Mouse (Mus musculus) layer of hippocampus, postnatal 36 days (tissue): ENCODE results near the gene Shkbp1. TPM values are rescaled to one million over a fixed set of nuclear protein-coding genes. Genes with fewer than 3 reads are reported as not detected.

Experiments used
- DNase-seq, 2 experiments: peaks; one replicate each; pipeline ENCODE4 v3.0.0; 2022
- total RNA-seq, 2 experiments: library from RNA; stranded (reverse); gene quantifications; 2 replicates each; pipeline ENCODE4 v1.2.3; 2021

Gene Shkbp1
- total RNA-seq, 2 experiments from 2014 or later: 36.2 to 37.3 TPM

DNA sequence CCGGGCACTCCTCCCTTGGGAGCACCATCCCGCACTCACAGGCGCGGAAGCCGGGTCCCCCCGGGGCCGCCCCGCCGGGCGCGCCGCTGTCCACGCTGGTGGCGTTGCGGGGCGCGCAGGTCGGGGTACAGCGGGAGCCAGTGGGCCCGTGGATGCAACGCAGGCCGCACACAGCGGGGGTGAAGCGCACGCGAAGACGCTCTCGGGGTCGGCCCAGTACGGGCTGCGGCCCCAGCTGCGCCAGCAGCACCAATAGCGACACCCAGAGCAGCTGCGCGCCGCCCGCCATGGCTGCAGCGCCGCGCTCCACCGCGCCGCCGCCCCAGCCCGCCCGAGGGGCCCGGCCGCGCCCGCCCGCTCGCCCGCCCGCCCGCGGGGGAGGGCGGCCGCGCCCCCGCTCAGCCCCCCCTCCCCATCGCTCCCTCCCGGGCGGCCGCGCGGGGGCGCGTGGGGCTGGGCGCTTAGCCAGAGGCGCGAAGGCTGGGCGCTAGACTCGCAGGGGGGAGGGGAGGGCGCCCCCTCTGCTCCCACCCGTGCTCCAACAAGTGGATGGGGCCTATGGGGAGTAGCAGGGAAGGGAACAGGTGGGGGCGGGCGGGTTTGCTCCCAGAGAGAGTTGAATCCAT, 22.4 kb downstream of the Shkbp1 start:
- DNase-seq: no peak

DNA sequence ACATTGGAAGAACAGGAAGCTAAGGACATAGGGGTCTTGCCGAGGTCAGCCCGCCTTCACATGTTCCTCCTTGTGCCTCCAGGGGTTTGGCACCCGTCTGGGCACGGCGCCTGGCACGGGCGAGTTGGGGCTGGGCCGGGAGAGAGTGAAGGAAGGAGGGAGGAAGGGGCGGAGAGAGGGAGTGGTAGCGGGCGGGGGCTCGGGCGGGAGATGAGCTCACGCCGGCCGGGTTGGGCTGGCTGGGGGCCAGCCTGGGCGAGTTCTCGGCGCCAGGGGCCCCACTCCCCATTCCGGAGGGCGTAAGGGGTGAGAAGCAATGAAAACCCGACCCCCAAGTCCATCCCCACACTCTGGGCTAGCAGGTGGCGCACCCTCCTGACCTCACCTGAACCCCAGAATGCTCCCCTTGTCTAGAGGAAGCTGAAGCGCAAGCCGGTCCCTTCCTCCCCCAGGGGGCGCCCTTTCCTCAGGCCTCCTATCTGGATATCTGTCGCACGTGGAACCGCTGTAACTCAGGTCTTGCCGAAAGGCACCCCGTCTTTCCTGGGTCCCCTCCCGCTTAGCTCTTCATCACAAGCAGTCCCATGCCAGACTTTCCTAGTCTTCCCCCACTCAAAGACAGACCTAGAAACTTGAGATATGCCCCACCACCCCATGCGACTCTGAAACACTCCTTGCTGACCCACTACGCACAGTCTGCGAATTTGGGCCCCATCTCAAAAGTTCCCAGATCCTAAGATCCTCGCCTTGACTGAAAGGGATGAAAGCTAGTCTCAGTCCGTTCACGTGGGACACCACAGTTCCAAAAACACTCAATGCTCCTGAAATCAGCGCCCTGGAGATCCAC, 23.2 kb downstream of the Shkbp1 start:
- peak; percentile 74 to 76 for DNase-seq

DNA sequence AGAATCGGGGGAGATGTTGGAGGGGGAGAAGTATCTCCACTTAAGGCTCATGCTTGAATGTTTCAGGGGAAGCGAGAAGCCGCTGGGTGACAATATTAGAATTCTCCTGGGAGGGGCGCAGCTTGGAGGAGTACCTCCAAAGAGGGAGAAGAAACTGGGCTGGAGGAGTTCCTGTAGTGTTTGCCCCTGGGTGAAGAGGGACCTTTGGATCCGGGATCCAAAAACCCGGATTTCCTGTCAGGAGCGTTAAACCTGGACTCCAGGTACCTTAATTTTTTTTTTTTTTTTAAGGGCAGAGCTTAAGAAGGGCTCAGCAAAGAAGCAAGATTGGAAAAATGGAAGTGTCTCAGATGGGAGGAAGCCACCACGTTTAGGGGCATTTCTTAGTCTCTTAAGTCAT, 24.0 kb downstream of the Shkbp1 start:
- no peak for DNase-seq

DNA sequence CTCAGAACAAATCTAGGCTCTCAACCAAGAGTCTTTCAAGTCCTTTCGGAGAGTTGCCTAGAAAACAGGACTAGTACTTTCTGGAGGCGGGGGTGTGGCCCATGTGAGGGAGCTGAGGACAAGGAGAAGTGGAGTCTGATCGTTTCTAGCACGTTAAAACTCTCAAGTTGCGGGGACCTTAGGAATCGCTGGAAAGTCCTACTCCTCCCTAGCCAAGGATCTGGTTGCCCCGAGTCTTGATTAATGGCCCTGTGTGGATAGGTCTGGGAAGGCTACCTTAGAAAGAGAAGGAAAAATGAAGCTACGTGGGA, 24.3 kb downstream of the Shkbp1 start:
- DNase-seq: no peak

DNA sequence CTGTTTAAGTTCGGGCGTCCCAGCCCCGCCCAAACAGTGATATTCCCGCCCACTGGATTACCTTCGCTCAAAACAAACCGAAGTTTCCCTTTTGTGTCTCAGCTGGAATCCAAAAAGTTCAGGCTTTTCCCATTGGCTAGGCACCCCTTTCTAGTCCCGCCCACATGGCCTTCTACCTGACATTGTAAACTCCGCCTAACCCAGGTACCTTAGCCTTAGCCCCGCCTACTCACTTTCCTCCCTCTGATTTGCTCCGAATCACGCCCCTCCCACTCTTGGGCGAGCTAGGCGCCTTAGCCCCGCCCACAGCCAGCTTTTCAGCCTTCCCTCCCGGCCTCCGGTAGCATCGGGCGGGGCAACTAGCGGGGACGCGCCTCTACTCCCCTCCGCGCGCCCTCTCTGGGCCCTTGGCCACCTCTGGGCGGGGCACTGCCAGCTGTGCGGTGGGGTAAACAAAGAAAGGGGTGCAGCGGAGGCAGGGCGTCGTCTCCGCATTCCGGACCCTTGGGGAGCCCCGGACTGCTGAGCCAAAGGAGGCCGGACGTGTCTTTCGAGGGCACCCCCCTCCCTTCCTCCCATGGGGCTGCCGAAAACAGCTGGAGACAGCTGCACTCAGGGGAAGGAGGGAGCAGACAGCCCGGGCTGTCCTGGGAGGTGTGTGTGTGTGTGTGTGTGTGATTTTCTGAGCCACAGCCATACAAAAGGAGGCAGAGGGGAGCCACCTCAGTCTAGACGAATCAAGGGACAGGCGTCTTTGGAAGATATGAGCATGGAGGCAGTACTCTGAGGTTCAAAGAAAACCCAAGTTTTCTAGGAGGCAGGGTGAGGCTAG, 24.9 kb downstream of the Shkbp1 start:
- peak; percentile 62 for DNase-seq

DNA sequence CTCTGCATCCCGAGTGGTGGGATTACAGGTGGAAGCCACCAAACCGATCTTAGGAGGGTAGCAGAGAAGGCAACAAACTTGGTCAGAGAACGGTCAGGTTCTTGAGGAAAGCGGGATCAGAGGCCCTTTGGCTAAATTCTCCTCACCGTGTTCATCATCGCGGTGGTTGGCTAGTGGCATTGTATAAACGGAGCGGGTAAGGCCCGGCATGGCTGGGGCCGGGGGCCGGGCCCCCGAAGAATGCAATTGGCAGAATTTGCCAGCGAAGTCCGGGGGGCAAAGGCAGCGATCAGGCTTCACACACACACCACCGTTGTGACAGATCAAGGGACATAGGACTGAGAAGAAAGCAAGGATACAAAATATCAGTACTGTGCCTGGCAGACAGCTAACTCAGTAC, 25.8 kb downstream of the Shkbp1 start:
- DNase-seq: no peak

DNA sequence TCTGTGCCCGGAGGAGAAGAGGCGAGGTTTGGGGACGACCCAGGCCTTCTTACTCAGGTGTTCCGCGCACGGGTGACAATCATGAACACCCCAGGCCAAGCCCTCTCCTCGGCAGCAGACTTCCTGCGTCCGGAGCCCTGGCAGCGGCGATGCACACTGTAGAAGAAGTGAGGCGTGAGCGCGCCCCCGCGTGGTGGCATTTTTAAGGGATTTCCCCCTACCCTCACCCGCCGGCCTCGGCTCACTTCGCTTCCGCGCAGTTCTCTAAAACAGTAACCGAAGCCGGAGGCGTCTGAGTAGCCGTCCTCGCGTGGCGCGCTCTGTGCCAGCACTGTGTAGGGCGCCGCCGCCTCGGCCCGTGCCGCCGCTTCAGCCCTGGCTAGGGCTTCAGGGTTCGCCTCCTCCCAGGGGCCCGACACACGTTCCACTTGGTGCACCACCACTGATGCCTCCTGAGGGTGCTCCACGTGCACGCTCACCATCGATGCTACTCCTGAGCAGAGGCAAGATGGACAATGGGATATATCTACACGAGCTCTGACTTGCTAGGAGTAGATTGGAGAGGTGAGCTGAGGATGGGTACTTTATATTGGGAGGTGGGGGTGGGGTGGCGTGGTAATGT, 26.4 kb downstream of the Shkbp1 start:
- DNase-seq: peak; percentile 73 to 77

DNA sequence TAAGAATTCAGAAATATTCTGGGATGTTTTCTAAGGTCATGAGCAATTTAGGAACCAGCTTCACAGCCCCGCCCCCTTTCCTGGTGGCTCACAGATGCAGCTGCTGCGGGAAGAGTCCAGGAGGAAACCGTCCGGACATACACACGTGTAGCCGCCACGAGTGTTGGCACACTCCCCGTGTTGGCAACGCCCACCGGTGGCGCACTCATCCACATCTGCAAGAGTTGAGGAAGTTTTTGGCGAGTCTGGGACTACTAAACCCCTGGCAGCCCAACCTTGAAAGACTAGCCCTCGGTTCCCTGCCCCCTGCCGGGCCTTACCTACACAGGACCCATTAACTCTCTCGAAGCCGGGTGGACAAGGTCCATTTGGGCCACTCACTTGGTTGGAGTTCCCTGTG, 27.2 kb downstream of the Shkbp1 start:
- DNase-seq: no peak

DNA sequence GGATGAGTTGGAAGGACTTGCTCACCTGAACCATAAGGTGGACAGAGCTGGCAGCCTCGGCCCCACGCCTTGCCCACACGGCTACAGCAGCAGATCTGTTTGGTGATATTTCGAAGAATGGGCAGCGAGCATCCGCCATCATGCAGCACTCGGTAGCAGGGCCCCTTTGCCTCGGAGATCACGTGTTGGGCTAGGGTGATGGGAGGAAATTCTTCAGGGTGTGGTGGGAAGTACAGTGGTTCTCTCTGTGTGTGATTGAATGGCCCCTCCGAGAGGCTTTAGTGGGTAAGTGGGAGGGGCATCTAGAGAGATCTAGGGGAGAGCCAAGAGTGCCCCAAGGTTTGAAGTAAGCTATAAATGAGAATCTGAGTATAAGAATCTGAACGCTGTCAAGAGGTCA, 27.7 kb downstream of the Shkbp1 start:
- no peak for DNase-seq

DNA sequence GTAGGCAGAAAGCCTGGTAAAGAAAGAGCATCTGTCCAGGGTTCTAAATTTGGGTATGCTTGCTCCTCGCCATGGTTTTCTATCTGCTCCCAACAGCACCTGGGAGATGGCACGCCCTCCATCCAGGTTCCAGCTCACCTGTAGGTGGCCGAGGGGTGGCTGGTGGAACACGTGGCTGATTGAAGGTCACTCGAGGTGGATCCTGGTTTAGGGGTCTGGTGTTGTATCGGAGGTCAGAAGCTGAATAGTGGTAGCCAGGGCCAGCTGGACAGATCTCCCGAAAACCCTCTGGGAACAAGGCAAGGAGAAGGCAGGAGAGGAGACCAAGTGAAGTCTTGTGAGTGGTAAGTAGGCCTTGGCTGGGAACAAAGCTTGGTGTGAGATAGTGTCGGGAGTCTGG, 28.3 kb downstream of the Shkbp1 start:
- DNase-seq: no peak

DNA sequence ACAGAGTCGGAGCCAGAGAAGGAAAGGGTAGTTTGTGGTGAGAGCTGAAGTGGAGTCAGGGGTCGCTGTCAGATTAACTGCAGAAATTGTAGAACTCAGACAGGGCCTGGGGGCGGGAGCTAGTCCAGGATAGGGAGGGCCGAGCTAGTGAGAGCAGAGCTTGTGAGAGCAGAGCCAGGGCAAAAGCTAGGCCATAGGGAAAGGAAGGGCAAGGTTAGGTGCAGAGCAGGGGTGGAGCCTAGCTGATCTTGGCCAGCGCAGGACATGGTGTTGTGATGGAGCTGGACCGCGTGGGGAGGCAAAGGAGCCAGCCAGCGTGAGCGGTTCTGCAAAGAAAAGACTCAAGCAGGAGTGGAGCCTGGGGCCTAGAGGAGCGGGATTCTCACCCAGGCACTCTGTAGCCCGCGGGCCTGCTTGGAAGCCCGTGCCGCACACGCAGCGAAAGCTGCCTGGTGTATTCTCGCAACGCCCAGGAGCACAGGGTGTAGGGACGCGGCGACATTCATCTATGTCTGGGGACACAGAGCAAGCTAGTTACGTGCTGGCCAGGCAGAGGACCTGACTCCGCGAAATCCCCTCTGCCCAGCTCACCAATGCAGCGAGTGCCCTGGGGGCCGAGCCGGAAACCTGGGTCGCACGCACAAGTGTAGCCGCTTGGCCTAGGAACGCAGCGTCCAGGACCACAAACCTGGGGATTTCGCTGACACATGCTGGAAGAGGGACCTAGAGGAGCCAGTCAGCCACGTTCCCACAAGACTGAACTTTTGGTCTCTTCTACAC, 29.5 kb downstream of the Shkbp1 start:
- DNase-seq: no peak

DNA sequence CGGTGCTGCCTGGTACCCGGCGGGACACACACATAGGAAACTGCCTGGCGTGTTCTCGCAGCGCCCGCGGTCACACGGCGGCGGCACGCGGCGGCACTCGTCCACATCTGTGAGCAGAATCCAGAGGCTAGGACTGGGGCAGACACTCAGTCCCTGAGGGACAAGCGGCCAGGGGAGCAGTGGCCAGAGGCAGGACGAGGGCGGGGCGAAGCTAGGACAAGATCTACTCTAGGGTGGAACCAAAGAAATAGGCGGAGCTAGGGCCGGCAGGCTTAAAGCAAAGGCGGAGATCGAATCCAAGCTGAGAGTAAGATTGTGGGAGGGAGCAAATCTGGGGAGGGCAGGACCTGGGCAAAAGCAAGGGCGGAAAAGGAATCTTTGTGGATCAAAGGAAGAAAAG, 30.1 kb downstream of the Shkbp1 start:
- no peak for DNase-seq

DNA sequence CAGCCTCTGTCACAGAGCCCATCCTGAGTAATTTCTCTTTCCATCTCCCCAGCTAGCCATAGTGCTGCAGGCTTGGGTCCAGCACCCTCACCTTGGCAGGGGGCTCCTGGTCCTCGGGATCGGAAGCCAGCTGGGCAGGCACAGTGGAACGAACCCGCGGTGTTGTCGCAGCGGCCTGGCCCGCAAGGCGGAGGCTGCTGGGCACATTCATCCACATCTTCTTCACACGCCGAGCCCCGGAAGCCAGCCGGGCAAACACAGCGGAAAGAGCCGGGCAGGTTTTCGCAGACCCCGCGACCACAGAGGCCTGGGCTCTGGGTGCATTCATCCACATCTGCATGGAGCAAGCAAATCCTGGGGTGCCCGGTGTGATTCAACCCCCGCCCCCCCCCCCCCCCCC, 30.9 kb downstream of the Shkbp1 start:
- DNase-seq: no peak

DNA sequence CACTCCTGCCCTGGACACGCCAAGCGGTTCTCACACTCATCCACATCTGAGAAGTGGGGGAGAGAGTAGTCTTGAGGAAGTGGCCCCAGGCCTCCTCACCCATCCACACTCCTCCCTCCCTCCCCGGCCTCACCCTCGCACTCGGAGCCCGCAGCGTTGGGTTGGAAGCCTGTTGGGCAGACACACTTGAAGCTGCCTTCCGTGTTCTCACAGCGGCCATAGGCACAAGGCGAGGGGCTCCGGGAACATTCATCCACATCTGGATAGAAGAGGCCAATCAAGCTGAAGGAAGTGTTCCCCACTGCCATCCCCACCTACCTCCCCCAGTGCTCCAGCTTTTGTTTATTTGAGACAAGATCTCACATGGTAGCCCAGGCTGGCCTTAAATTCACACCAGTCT, 31.7 kb downstream of the Shkbp1 start:
- DNase-seq: no peak

DNA sequence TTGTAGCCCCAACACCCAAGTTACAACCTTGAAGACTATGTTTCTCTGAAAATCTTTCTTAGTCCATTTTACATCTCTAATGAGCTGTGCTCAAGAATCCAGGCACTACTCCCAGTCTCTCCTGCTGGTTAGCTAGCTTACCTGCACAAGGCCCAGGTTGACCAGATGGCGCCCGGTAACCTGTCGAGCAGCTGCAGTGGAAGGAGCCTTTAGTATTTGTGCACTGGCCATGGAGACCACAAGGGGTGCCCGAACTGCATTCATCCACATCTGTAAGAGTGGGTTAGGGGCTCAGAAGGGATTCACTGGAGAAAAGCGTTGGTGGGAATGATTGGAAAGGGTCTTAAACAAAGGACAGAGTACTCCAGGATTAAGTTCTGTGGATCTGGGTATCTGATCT, 32.8 kb downstream of the Shkbp1 start:
- DNase-seq: no peak

DNA sequence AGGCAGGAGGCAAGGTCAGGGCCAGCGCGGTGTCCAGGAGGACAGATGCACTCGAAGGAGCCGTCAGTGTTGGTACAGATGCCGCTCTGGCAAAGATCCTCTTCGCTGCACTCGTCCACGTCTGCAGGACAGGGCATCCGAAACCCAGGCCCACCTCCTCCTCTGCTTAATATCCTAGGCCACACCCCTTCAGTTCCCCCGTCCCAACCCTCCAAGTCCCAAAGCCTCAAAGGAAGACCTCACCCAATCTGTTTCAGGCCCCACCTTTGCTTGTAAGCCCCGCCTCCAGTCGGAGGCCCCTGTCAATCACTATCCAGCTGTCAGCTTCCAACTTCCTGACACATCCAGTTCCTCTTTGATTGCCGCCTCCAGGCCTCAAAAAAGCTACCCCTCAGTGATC, 33.5 kb downstream of the Shkbp1 start:
- DNase-seq: no peak

DNA sequence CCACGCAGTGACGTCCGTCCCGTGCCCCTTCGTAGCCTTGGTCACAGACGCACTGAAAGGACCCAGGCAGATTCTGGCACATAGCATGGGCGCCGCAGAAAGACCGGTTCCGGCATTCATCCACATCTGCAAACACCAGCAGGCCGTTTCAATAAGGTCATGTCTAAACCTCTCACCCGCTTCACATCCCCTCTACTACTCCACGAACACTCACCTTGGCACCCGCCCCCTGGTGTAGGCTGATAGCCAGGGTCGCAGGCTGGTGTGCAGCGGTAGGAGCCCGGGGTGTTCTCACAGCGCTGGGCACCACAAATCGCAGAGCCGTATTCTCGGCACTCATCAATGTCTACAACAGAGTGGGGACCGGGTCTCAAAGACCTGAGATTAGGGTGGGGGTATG, 36.4 kb downstream of the Shkbp1 start:
- no peak for DNase-seq

DNA sequence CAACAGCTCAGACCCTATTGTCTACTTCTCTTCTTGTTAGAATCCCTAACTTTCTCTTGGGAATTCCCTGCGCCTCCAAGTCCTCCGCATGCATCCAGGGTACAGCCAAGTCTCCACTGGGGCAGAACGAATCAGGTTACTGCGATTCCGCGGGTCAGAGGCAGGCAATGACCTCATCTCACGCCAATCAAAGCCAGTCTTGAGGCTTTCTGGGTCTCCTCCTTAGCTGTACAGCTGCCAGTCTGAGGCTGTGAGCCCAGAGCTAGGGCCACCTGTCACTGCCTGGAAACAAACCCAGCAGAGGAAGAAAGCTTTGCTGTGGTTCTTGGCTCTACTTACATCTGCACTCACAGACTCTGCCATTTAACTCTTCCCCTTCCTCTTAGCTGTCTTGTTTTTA, 39.9 kb downstream of the Shkbp1 start:
- DNase-seq: no peak

DNA sequence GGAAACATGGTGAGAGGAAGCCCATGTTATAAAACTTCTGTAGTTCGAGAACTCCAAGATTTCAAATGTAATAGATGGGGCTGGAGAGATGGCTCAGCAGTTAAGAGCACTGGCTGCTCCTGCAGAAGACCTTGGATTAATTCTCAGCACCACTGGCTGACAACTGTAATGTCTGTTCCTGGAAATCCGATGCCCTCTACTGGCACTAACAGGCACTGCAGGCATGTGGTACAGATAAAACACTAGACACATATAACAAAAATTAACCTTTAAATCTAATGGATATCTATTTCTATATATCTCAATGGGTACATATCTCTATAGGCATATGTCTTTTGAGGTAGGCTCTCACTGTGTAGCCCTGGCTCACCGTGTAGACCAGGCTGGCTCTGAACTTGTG, 41.4 kb downstream of the Shkbp1 start:
- no peak for DNase-seq

DNA sequence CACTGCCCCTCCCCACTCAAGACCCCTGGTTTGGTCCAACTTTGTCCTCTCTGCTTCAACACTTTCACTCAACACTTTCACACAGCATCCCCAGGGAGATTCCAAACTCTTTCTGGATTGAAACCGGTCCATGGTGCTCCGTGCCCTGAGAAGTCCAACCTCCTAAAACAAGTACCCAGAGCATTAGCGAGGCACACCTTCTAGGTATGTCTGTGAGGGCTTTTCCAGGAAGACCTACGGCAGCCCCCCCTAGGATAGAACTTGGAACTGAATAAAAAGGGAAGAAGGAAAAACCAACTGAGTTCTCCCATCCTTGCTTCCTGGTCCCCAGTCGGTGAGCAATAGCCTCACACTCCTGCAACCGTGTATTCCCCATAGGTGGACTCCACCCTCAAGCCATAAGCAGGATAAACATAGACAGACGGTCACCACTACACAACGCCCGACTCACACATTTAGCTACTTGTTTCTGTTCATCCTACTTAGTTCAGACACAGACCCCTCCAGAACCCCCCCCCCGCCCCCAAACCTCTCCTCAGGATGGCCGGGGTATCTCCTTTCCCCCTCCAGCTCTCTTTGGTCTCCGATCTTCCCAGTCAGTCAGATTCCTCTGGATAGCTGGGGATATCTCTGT, 44.1 kb downstream of the Shkbp1 start:
- DNase-seq: no peak

DNA sequence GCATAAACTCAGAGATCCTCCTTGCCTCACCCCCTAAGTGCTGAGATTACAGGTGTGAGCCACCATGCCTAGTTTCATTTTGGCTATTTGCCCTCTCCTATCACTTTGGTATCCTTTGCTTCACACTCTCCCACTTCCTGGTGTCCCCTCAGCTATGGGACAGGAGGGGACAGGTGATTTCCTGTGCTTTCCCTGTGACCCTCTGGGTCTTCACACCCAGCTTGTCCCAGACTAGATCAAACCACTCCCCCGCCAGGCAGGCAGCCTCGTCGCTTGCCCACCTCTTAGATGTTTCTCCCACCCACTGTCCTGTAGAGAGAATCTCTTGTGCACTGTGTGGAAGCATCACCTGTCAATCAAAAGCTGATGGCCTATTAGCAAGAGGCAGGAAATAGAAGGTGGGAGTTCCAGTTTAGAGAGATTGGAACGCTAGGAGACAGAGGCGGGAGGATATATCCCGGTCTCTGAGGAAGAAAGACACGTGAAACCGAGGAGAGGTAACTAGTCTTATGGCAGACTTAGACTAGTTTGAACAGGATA, 44.8 kb downstream of the Shkbp1 start:
- no peak for DNase-seq

DNA sequence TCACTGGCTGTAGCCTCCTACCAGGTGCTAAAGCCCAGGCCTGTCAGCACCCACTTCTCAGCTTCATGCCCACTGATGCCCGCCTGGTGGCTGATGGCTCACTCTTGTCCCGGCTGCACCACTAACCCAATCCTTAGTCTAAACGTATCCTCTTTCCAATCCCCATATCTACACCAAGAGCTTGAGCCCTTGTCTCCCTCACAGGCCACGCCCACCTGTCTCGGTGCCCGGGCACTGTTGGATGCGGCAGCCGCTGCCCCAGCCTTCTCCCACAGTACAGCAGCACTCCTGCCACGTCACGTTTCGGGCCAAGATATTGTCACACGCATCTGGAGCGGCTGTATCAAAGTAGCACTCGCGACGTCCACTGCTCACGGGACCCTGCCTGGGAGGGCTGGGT, 45.5 kb downstream of the Shkbp1 start:
- DNase-seq: no peak
